Mouse (Mus musculus): Measurements from ENCODE around the gene Bcl7a. TPM values are rescaled to one million over a fixed set of nuclear protein-coding genes. Genes with fewer than 3 reads are reported as not detected.
A peak's percentile ranks its signal among the peaks of the same experiment; 100 is the strongest.

The Bcl7a gene
- polyA plus RNA-seq, 1 experiment from 2014 or later = 27.4 TPM

DNA sequence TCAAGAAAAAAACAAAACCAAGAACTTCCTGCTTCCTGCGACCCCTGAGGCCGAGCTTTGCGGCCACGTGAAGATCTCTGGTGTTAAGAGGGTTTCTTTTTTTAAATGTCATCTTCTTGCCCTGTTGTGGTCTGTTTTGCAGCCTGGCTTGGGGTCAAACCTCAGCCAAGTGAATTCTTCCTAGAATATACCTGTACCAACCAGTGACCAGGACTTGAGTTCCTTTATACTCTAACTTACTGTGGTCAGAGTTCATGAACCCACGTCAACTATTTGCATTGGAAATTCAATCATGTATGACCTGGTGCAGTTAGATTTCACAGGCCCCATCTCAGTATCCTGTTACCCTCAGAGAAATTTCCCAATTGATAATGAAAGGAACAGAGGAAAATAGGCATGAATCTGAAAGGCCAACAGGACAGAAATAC lies 35.9 kb downstream of the Bcl7a start:
- ATAC-seq (replicated peaks; ENCODE audit: low FRiP score, low read depth) (no peak), DNase-seq (ENCODE audit: low spot score) (no peak)
- no peak overlapping the region for H3K4me3 ChIP-seq (replicated peaks; ENCODE audit: low read depth, low read length)
- WGBS = 15% methylated on average over 5 of the region's 5 CpGs
- H3K27me3 ChIP-seq (ENCODE audit: insufficient read depth, low read length) = no peaks in the 10 kb centered on the region
- no peak for TF ChIP-seq CTCF (IDR thresholded peaks at IDR 0.05; ENCODE audit: low read depth)
- no peaks in the 10 kb centered on the region for H3K36me3 ChIP-seq (ENCODE audit: insufficient read depth, low read length)
- H3K4me2 ChIP-seq (ENCODE audit: low read length) = no peak overlapping the region
- peaks cover 16% of the 10 kb centered on the region; the same call in 1 of the 2 replicates for H3K4me1 ChIP-seq (replicated peaks; ENCODE audit: insufficient read depth, low read length)
- H3K9me3 ChIP-seq (replicated peaks; ENCODE audit: low read length) = no peaks in the 10 kb centered on the region
- H3K27ac ChIP-seq = peak overlapping the region; percentile 38
- no peak overlapping the region for H3K9ac ChIP-seq (ENCODE audit: low read depth, low read length)

DNA sequence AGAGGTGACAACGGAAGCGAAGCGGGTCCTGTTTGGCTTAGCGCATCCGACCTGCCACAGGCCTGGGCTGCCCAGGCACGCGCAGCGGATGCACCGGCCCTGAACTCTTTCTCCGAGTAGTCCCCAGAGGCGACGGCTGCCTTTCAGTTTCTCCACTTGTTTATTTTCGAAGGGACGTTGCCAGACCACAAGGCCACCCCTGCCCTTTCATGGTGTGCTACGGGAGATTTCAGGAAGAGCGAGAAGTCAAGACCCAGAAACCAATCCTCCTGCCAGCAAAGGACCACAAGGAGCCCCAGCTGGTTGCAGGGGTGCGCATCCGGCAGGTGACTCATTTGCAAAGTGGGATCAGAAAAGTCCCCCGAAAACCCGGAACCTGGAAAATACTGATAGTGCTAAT lies 38.3 kb downstream of the Bcl7a start:
- Histone ChIP-seq H3K4me3 (replicated peaks; ENCODE audit: low read depth, low read length) (no peak overlapping the region), H3K27me3 (ENCODE audit: insufficient read depth, low read length) (no peaks in the 10 kb centered on the region), H3K4me2 (ENCODE audit: low read length) (peak overlapping the region; percentile 28; the same call in 1 of the 2 replicates), H3K9me3 (replicated peaks; ENCODE audit: low read length) (no peaks in the 10 kb centered on the region), H3K4me1 (replicated peaks; ENCODE audit: insufficient read depth, low read length) (peaks cover 16% of the 10 kb centered on the region; the same call in 1 of the 2 replicates), H3K9ac (ENCODE audit: low read depth, low read length) (0 out of 2 replicates have a peak overlapping the region, but pooled peaks have one; percentile 4), H3K27ac (no peak overlapping the region), H3K36me3 (ENCODE audit: insufficient read depth, low read length) (no peaks in the 10 kb centered on the region)
- DNase-seq (ENCODE audit: low spot score) (peak; percentile 72), ATAC-seq (replicated peaks; ENCODE audit: low FRiP score, low read depth) (no peak)
- no peak for TF ChIP-seq CTCF (IDR thresholded peaks at IDR 0.05; ENCODE audit: low read depth)
- WGBS = 17% methylated on average over 20 of the region's 20 CpGs

GRCm38 (mm10) chr5:123382686-123383085 lies 39.1 kb downstream of the Bcl7a start:
- ATAC-seq (replicated peaks; ENCODE audit: low FRiP score, low read depth) (no peak), DNase-seq (ENCODE audit: low spot score) (no peak)
- peaks cover 16% of the 10 kb centered on the region; the same call in 1 of the 2 replicates for H3K4me1 ChIP-seq (replicated peaks; ENCODE audit: insufficient read depth, low read length)
- H3K36me3 ChIP-seq (ENCODE audit: insufficient read depth, low read length) = no peaks in the 10 kb centered on the region
- no peak overlapping the region for H3K4me2 ChIP-seq (ENCODE audit: low read length)
- H3K9ac ChIP-seq (ENCODE audit: low read depth, low read length) = no peak overlapping the region
- H3K27ac ChIP-seq = no peak overlapping the region
- 94% methylated on average over 8 of the region's 8 CpGs for WGBS
- H3K9me3 ChIP-seq (replicated peaks; ENCODE audit: low read length) = no peaks in the 10 kb centered on the region
- no peaks in the 10 kb centered on the region for H3K27me3 ChIP-seq (ENCODE audit: insufficient read depth, low read length)
- no peak for TF ChIP-seq CTCF (IDR thresholded peaks at IDR 0.05; ENCODE audit: low read depth)
- H3K4me3 ChIP-seq (replicated peaks; ENCODE audit: low read depth, low read length) = no peak overlapping the region

- no peak for ATAC-seq (replicated peaks; ENCODE audit: low FRiP score, low read depth)
These were observed 44.8 kb downstream of the Bcl7a start for GRCm38 (mm10) chr5:123388452-123388851.

GRCm38 (mm10) chr5:123390536-123391441 lies 47.2 kb downstream of the Bcl7a start:
- Histone ChIP-seq H3K4me3 (replicated peaks; ENCODE audit: low read depth, low read length) (peak overlapping the region; percentile 16; the same call in 1 of the 2 replicates), H3K9me3 (replicated peaks; ENCODE audit: low read length) (no peaks in the 10 kb centered on the region), H3K9ac (ENCODE audit: low read depth, low read length) (peak overlapping the region; percentile 19; the same call in 1 of the 2 replicates), H3K4me2 (ENCODE audit: low read length) (peak overlapping the region; percentile 46), H3K27ac (no peak overlapping the region), H3K36me3 (ENCODE audit: insufficient read depth, low read length) (no peaks in the 10 kb centered on the region), H3K27me3 (ENCODE audit: insufficient read depth, low read length) (no peaks in the 10 kb centered on the region), H3K4me1 (replicated peaks; ENCODE audit: insufficient read depth, low read length) (peaks cover 8% of the 10 kb centered on the region)
- 7% methylated on average over 17 of the region's 17 CpGs for WGBS
- DNase-seq (ENCODE audit: low spot score) (no peak), ATAC-seq (replicated peaks; ENCODE audit: low FRiP score, low read depth) (no peak)
- no peak for TF ChIP-seq CTCF (IDR thresholded peaks at IDR 0.05; ENCODE audit: low read depth)

More at GRCm38 (mm10) chr5:123388452-123388851, 44.8 kb downstream of the Bcl7a start:
- Histone ChIP-seq H3K4me3 (replicated peaks; ENCODE audit: low read depth, low read length) (no peak overlapping the region), H3K36me3 (ENCODE audit: insufficient read depth, low read length) (no peaks in the 10 kb centered on the region), H3K4me2 (ENCODE audit: low read length) (no peak overlapping the region), H3K4me1 (replicated peaks; ENCODE audit: insufficient read depth, low read length) (peaks cover 8% of the 10 kb centered on the region), H3K9me3 (replicated peaks; ENCODE audit: low read length) (no peaks in the 10 kb centered on the region), H3K27ac (no peak overlapping the region), H3K27me3 (ENCODE audit: insufficient read depth, low read length) (no peaks in the 10 kb centered on the region), H3K9ac (ENCODE audit: low read depth, low read length) (no peak overlapping the region)
- 38% methylated on average over 3 of the region's 3 CpGs for WGBS
- no peak for DNase-seq (ENCODE audit: low spot score)
- no peak for TF ChIP-seq CTCF (IDR thresholded peaks at IDR 0.05; ENCODE audit: low read depth)

- no peak overlapping the region for H3K27ac ChIP-seq
- H3K9ac ChIP-seq (ENCODE audit: low read depth, low read length) = peak overlapping the region; percentile 19; the same call in 1 of the 2 replicates
- H3K4me3 ChIP-seq (replicated peaks; ENCODE audit: low read depth, low read length) = peak overlapping the region; percentile 16; the same call in 1 of the 2 replicates
- TF ChIP-seq CTCF (IDR thresholded peaks at IDR 0.05; ENCODE audit: low read depth) = no peak
- no peak for ATAC-seq (replicated peaks; ENCODE audit: low FRiP score, low read depth)
- H3K9me3 ChIP-seq (replicated peaks; ENCODE audit: low read length) = no peaks in the 10 kb centered on the region
- WGBS = 9% methylated on average over 5 of the region's 5 CpGs
- no peaks in the 10 kb centered on the region for H3K36me3 ChIP-seq (ENCODE audit: insufficient read depth, low read length)
- H3K27me3 ChIP-seq (ENCODE audit: insufficient read depth, low read length) = no peaks in the 10 kb centered on the region
- H3K4me1 ChIP-seq (replicated peaks; ENCODE audit: insufficient read depth, low read length) = peaks cover 8% of the 10 kb centered on the region
- peak; percentile 78 for DNase-seq (ENCODE audit: low spot score)
- peak overlapping the region; percentile 46 for H3K4me2 ChIP-seq (ENCODE audit: low read length)
These were observed 47.8 kb downstream of the Bcl7a start for GRCm38 (mm10) chr5:123391442-123391809.
